Mouse (Mus musculus) heart, postnatal 25 days (tissue): ENCODE data around the gene Ezh1. TPM values are rescaled to one million over a fixed set of nuclear protein-coding genes. Genes with fewer than 3 reads are reported as not detected.

Experiments used
- DNase-seq: peaks from one replicate; pipeline ENCODE4 v3.0.0; 2022; ENCODE audit warnings: low spot score
- intact Hi-C: fragments of 180-260 bp; cut with DNase I; formaldehyde crosslinking; loops from one replicate; pipeline ENCODE4 v1.15.1; 2025
- total RNA-seq, 2 experiments: library from RNA; stranded (reverse); gene quantifications; 2 replicates each; pipeline ENCODE4 v1.2.3; 2021

The Ezh1 gene
- total RNA-seq, 2 experiments from 2014 or later = 26.0 to 30.4 TPM

- intact Hi-C loops = no loop called here
- DNase-seq = peak; percentile 40
These were observed 53.2 kb downstream of the Ezh1 start for GRCm38 (mm10) chr11:101173112-101173511.

GRCm38 (mm10) chr11:101172434-101172815 lies 53.8 kb downstream of the Ezh1 start:
- intact Hi-C loops = no loop called here
- no peak for DNase-seq

GRCm38 (mm10) chr11:101171721-101172433 lies 54.4 kb downstream of the Ezh1 start:
- intact Hi-C loops = no loop called here
- peak; percentile 49 for DNase-seq

GRCm38 (mm10) chr11:101170811-101171610 lies 55.3 kb downstream of the Ezh1 start, which contains the start of gene Plekhh3:
Gene Plekhh3, minus strand, starts transcription at chr11:101171351.
- DNase-seq = peak; percentile 92
- intact Hi-C loops = no loop called here

- intact Hi-C loops = no loop called here
These were observed 55.9 kb downstream of the Ezh1 start, which contains the start of gene Cntnap1 for GRCm38 (mm10) chr11:101170354-101170810. Gene Cntnap1, plus strand, starts transcription at chr11:101170523.

GRCm38 (mm10) chr11:101169301-101170107 lies 56.8 kb downstream of the Ezh1 start:
- intact Hi-C loops = loop anchor here (2.0 kb wide), 1 partner anchor 49 kb away; no protein-coding TSS in a partner anchor
- DNase-seq = no peak

More at GRCm38 (mm10) chr11:101170354-101170810, 55.9 kb downstream of the Ezh1 start, which contains the start of gene Cntnap1:
- DNase-seq = peak; percentile 68

GRCm38 (mm10) chr11:101168301-101168980 lies 57.8 kb downstream of the Ezh1 start:
- peak; percentile 41 for DNase-seq

GRCm38 (mm10) chr11:101167963-101168300 lies 58.3 kb downstream of the Ezh1 start:
- DNase-seq = no peak
- intact Hi-C loops = loop anchor here (2.0 kb wide), 1 partner anchor 47 kb away; no protein-coding TSS in a partner anchor

More at GRCm38 (mm10) chr11:101168301-101168980, 57.8 kb downstream of the Ezh1 start:
- intact Hi-C loops = loop anchor here (2.0 kb wide), 1 partner anchor 48 kb away; no protein-coding TSS in a partner anchor

GRCm38 (mm10) chr11:101167211-101167962 lies 58.9 kb downstream of the Ezh1 start:
- no peak for DNase-seq
- intact Hi-C loops = no loop called here

GRCm38 (mm10) chr11:101166357-101166756 lies 59.9 kb downstream of the Ezh1 start:
- intact Hi-C loops = no loop called here

GRCm38 (mm10) chr11:101164677-101165580 lies 61.3 kb downstream of the Ezh1 start:
- intact Hi-C loops = no loop called here
- no peak for DNase-seq

More at GRCm38 (mm10) chr11:101166357-101166756, 59.9 kb downstream of the Ezh1 start:
- DNase-seq = no peak

- no peak for DNase-seq
- intact Hi-C loops = no loop called here
These were observed 62.0 kb downstream of the Ezh1 start for GRCm38 (mm10) chr11:101164351-101164665.

- intact Hi-C loops = no loop called here
- no peak for DNase-seq
These were observed 62.5 kb downstream of the Ezh1 start for GRCm38 (mm10) chr11:101163476-101164350.

GRCm38 (mm10) chr11:101162772-101163171 lies 63.5 kb downstream of the Ezh1 start:
- DNase-seq = peak; percentile 70
- intact Hi-C loops = no loop called here

- intact Hi-C loops = no loop called here
- no peak for DNase-seq
These were observed 64.0 kb downstream of the Ezh1 start for GRCm38 (mm10) chr11:101162301-101162700.

- intact Hi-C loops = no loop called here
- DNase-seq = no peak
These were observed 64.7 kb downstream of the Ezh1 start for GRCm38 (mm10) chr11:101161551-101161950.
